Mouse (Mus musculus) intestine, embryonic 14.5 days (tissue): Measurements from ENCODE around the gene Trp53inp2. TPM values are rescaled to one million over a fixed set of nuclear protein-coding genes. Genes with fewer than 3 reads are reported as not detected.

ENCODE experiments used
- ATAC-seq: fragments of 200-750 bp; cut with Nextera tagmentation; replicated peaks from 2 replicates; pipeline ENCODE4 v1.8.0; 2017; ENCODE audit warnings: low read depth, moderate number of reproducible peaks, moderate TSS enrichment, moderate library complexity; ENCODE audit not compliant: low FRiP score, low TSS enrichment
- DNase-seq: peaks from one replicate; pipeline ENCODE4 v3.0.0-alpha.2; 2018; ENCODE audit warnings: low spot score
- H3K27ac ChIP-seq: fragments of 300-500 bp; sonication (generic); 2 replicates; pipeline ENCODE4 v1.5.1; 2014; ENCODE audit warnings: low read depth, mild to moderate bottlenecking, control low read depth
- H3K27me3 ChIP-seq: fragments of 300-500 bp; sonication (generic); replicated peaks from 2 replicates; pipeline ENCODE4 v1.6.1; 2014; ENCODE audit warnings: low read length, control low read depth; ENCODE audit not compliant: control insufficient read depth, insufficient read depth
- H3K36me3 ChIP-seq: fragments of 300-500 bp; sonication (generic); 2 replicates; pipeline ENCODE4 v1.6.1; 2014; ENCODE audit warnings: low read length, control low read depth; ENCODE audit not compliant: control insufficient read depth, insufficient read depth
- H3K4me1 ChIP-seq: fragments of 300-500 bp; sonication (generic); replicated peaks from 2 replicates; pipeline ENCODE4 v1.6.1; 2014; ENCODE audit warnings: low read length, control low read depth, mixed read lengths; ENCODE audit not compliant: control insufficient read depth, insufficient read depth
- H3K4me2 ChIP-seq: fragments of 300-500 bp; sonication (generic); 2 replicates; pipeline ENCODE4 v1.6.1; 2014; ENCODE audit warnings: low read length
- H3K4me3 ChIP-seq: fragments of 300-500 bp; sonication (generic); 2 replicates; pipeline ENCODE4 v1.5.1; 2014; ENCODE audit warnings: low read depth, low read length, control low read depth, mixed read lengths
- H3K9ac ChIP-seq: fragments of 300-500 bp; sonication (generic); 2 replicates; pipeline ENCODE4 v1.6.1; 2014; ENCODE audit warnings: mild to moderate bottlenecking, low read length
- H3K9me3 ChIP-seq: fragments of 300-500 bp; sonication (generic); 2 replicates; pipeline ENCODE4 v1.6.1; 2016; ENCODE audit warnings: low read length, control low read depth; ENCODE audit not compliant: control insufficient read depth
- WGBS: fragments of 180-500 bp; shearing (Covaris S2); extraction: QIAGEN DNeasy Blood & Tissue Kit; methylation state at CpG from one replicate; pipeline ENCODE4 v1.1.7; 2014; 5-methylcytosine and 5-hydroxymethylcytosine counted together
- polyA plus RNA-seq: library from polyadenylated mRNA; unstranded; fragments of >200 nt; fragmentation: Nextera tagmentation; extraction: Ambion mirVana; gene quantifications from 2 replicates; pipeline ENCODE4 v1.2.1, GENCODE M21; 2014

Gene Trp53inp2
- polyA plus RNA-seq, 1 experiment from 2014 or later = 17.6 TPM

DNA sequence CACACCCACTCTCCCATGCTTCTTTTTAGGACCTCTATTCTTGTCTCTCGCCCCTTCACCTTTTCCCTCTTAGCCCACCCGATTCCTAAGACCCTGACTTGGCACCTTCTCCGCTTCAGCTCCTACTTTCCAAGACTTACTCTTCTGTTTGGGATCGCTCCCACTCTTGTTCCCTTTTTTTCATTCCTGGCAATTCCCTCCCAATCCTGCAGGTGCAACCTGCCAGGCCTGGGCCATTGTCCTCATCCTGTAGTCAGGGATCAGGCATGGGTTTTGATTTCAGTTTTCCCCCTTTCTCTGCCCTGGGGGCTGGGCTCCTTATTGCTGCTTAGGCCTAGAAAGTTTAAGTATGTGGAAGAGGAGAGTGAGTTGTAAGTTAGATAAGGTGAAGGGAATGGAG, 6.2 kb downstream of the Trp53inp2 start:
- 75% methylated on average over 4 of the region's 4 CpGs for WGBS
- H3K27me3 ChIP-seq = no peaks in the 10 kb centered on the region
- no peak overlapping the region for H3K27ac ChIP-seq
- H3K4me3 ChIP-seq = no peak overlapping the region
- H3K4me1 ChIP-seq = peaks cover 9% of the 10 kb centered on the region
- H3K36me3 ChIP-seq = peaks cover 37% of the 10 kb centered on the region
- DNase-seq = no peak
- ATAC-seq = no peak
- H3K4me2 ChIP-seq = no peak overlapping the region
- H3K9ac ChIP-seq = no peak overlapping the region
- H3K9me3 ChIP-seq = no peaks in the 10 kb centered on the region

DNA sequence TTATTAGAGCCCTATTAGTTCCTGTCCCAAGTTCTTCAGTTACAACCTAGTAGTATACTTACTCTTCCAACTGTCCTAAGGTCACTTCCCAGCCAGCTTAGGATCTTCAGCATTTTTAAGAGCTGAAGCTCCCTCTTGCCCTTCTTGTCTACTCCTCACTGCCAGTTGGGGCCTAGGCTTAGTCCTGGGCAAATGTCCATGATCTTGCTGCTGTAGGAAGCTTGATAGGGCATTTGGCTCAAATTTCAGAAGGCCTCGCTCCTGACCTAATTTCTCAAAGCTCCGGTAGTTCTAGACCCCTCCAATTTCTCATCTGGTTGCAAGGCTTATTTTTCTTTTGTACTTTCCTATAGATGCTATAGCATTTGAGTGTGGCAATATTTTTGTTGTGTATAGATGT, 7.7 kb downstream of the Trp53inp2 start:
- H3K27me3 ChIP-seq = no peaks in the 10 kb centered on the region
- DNase-seq (no peak), ATAC-seq (no peak)
- no peak overlapping the region for H3K4me3 ChIP-seq
- H3K27ac ChIP-seq = no peak overlapping the region
- H3K9me3 ChIP-seq = no peaks in the 10 kb centered on the region
- peaks cover 39% of the 10 kb centered on the region for H3K36me3 ChIP-seq
- WGBS = 93% methylated on average over 2 of the region's 2 CpGs
- H3K9ac ChIP-seq = no peak overlapping the region
- no peaks in the 10 kb centered on the region for H3K4me1 ChIP-seq
- no peak overlapping the region for H3K4me2 ChIP-seq

DNA sequence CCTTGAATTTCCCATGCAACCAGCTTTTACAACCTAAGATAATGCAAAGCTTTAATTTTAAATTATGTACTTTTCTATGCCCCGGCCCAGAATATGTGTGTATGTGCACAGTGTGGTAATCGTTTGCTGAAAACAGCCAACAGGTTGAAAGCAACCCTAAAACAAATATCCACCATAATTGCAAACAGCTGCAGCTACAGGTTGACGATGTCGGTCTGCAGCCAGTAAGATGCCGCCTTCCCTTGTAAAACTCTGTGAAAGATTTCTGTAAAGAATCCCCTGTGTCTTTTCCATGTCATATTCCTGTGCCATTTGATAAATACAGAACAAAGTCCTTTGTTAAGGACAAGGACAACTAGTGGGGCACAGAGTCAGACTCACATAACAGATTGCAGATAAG, 13.7 kb downstream of the Trp53inp2 start:
- no peak for DNase-seq
- peaks cover 49% of the 10 kb centered on the region for H3K36me3 ChIP-seq

GRCm38 (mm10) chr2:155400276-155400675, 19.4 kb downstream of the Trp53inp2 start:
- DNase-seq (no peak), ATAC-seq (no peak)
- no peaks in the 10 kb centered on the region for H3K9me3 ChIP-seq
- H3K27me3 ChIP-seq = no peaks in the 10 kb centered on the region
- H3K4me2 ChIP-seq = no peak overlapping the region
- no peak overlapping the region for H3K9ac ChIP-seq
- no peak overlapping the region for H3K27ac ChIP-seq
- H3K4me3 ChIP-seq = no peak overlapping the region
- H3K4me1 ChIP-seq = no peaks in the 10 kb centered on the region
- H3K36me3 ChIP-seq = peaks cover 62% of the 10 kb centered on the region

More for the DNA sequence above, 13.7 kb downstream of the Trp53inp2 start:
- Histone ChIP-seq H3K9me3 (no peaks in the 10 kb centered on the region), H3K4me1 (no peaks in the 10 kb centered on the region), H3K27ac (no peak overlapping the region), H3K4me3 (no peak overlapping the region), H3K9ac (no peak overlapping the region), H3K27me3 (no peaks in the 10 kb centered on the region), H3K4me2 (no peak overlapping the region)
- WGBS = 85% methylated on average over 5 of the region's 5 CpGs
- no peak for ATAC-seq

DNA sequence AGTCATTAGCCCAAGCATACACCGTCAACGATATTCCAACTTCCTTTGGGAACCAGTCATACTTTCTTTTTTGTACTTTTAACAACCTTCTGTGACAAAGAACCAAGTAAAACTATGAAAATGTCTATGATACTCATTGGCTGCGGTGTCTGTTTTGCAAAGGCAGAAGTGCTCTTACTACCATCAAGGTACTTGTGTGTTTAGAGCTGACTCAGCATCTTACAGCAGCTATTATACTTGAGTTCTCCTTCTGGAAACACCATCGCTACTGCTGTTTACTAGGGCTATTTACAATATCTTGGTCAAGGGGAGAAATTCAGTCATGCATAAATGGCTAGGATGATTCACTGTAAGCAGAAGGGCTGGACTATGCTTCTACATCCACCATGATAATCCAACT, 21.1 kb downstream of the Trp53inp2 start:
- H3K4me3 ChIP-seq = no peak overlapping the region
- DNase-seq (no peak), ATAC-seq (no peak)
- H3K27ac ChIP-seq = no peak overlapping the region
- WGBS = 97% methylated on average over 4 of the region's 4 CpGs
- no peaks in the 10 kb centered on the region for H3K9me3 ChIP-seq
- peaks cover 72% of the 10 kb centered on the region for H3K36me3 ChIP-seq
- no peak overlapping the region for H3K9ac ChIP-seq
- no peaks in the 10 kb centered on the region for H3K27me3 ChIP-seq
- H3K4me2 ChIP-seq = no peak overlapping the region
- H3K4me1 ChIP-seq = no peaks in the 10 kb centered on the region

- ATAC-seq (no peak), DNase-seq (no peak)
- Histone ChIP-seq H3K4me2 (no peak overlapping the region), H3K9ac (no peak overlapping the region), H3K4me3 (no peak overlapping the region), H3K9me3 (no peaks in the 10 kb centered on the region), H3K36me3 (peaks cover 73% of the 10 kb centered on the region), H3K27me3 (no peaks in the 10 kb centered on the region), H3K27ac (no peak overlapping the region), H3K4me1 (no peaks in the 10 kb centered on the region)
- 93% methylated on average over 1 of the region's 1 CpGs for WGBS
Observed at GRCm38 (mm10) chr2:155404635-155405034, 23.8 kb downstream of the Trp53inp2 start.

DNA sequence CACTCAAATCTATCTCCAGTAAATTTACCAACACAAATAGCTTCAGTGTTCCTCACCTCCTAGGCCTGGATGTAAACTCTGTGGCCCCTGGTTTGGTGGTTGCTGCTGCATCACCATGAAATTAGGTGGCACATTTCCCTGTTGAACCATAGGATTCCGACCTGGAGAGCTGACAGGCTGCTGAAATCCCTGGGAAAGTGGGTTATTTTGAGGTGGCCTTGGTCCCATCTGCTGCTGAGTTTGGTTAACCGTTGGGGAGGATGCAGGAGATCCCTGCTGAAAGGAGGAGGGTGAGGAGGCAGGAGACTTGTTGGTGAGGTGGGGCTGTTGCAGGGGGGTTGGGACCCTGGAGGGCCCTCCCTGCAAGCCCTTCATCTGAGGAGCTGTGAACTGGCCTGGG, 40.1 kb downstream of the Trp53inp2 start:
- no peak for DNase-seq
- peaks cover 67% of the 10 kb centered on the region for H3K36me3 ChIP-seq
- 80% methylated on average over 2 of the region's 2 CpGs for WGBS

GRCm38 (mm10) chr2:155436445-155436844, 55.6 kb downstream of the Trp53inp2 start:
- Histone ChIP-seq H3K9ac (no peak overlapping the region), H3K36me3 (peaks cover 53% of the 10 kb centered on the region), H3K9me3 (no peaks in the 10 kb centered on the region), H3K27me3 (no peaks in the 10 kb centered on the region), H3K27ac (no peak overlapping the region), H3K4me2 (no peak overlapping the region), H3K4me1 (no peaks in the 10 kb centered on the region), H3K4me3 (no peak overlapping the region)
- DNase-seq = no peak
- no peak for ATAC-seq

More for the DNA sequence above, 40.1 kb downstream of the Trp53inp2 start:
- no peak overlapping the region for H3K27ac ChIP-seq
- no peak for ATAC-seq
- H3K9ac ChIP-seq = no peak overlapping the region
- no peaks in the 10 kb centered on the region for H3K27me3 ChIP-seq
- H3K4me2 ChIP-seq = no peak overlapping the region
- no peaks in the 10 kb centered on the region for H3K9me3 ChIP-seq
- H3K4me3 ChIP-seq = no peak overlapping the region
- H3K4me1 ChIP-seq = no peaks in the 10 kb centered on the region
